Mouse (Mus musculus) fat pad, adult 2 months (tissue): ENCODE measurements around the gene Cryab.

Experiments
- DNase-seq: peaks from one replicate; pipeline ENCODE4 v3.0.0-alpha.2; 2011; ENCODE audit warnings: low read depth, low spot score; ENCODE audit errors: extremely low read depth

Cryab gene

DNA sequence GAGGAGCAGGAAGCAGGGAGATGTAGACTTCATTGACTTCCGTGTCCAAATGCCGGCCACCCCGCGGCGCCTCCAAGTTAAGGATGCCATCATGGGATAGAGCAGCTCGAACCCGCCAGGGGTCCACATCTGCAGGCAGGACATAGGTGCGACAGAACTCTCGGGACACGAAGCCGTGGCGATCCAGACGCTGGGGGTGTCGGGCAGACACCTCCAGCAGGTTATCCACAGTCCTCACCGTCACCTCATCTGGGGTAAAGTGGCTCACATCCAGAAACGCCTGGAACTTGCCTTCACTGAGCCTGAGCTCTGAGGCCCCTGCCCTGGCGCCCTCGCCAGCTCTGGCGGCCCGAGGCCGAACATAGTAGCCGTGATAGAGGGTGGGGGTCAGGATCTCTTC lies at the start of gene Cryab:
Gene Cryab (plus strand): TSS at position 3 of the 400 bp plus-strand sequence.
- DNase-seq, result no peak

DNA sequence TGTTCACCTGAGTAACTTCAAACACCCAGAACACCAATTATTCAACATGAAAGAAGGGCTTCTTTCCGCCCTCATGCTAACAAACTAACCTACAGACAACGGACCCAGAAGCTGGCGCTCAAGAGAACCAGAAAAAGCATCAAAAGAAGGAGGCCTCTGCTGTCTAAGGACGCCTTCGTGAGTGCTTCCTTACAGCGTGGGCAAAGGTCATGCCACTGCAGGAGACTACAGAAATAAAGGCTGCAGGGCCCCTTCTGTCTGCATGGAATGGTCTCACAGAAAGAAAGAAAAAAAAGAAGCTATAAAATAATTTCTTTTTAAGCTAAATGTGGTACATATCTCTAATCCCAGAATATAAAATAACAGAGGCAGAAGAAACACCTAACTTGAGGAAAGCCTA lies 46.2 kb upstream of the Cryab start:
- DNase-seq, result no peak

DNA sequence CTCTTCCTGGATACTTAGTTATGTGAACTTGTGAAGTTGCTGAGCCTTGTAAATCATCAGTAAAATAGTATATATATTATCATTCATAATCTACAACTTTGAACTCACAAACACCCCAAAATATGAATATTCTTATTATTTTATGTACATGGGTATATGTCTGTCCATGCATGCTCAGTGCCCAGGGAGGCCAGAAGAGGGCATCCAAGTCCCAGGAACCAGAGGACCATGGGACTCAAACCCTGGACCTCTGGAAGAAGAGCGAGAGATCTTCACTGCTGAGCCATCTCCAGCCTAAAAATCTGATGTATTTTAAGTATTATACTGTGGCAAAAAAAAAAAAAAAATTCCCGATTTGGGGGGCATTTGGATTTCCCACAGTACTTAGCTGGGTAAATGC lies 42.0 kb upstream of the Cryab start:
- no peak for DNase-seq

DNA sequence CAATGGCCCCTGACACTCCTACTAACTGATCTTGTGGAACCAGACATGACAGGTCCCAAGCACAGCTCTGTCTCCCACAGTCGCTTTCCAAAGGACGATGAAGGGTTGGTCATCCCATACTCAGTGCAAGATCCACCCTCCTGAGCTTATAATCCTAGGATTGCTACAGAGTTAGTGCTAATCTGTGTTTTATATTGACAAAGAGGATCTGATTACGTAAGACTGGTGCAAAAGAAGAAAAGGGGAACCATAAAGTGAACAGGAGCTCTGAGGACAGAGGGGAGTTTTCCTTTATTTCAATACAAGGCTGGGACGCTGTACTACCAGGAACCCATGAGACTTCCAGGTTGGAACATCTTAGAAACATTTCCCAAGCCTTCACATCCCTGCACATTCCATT lies 39.8 kb upstream of the Cryab start:
- no peak for DNase-seq

DNA sequence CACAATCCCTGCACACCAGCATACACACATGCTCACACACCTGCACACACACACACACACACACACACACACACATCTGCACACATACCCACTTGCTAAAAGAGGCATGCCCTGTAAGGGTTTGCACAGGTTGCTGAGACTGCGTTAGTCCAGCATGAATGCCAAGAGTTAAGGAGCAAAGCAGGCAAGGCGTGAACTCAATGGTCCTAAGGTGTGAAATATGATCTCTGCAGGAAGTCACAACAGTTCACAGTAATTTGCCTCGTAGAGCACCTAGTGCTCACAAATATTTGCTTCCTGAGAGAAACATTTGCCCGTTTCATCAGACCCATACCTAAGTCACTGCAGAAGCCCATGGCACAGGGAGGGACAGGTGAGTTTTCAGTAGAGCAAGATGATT lies 36.9 kb upstream of the Cryab start:
- no peak for DNase-seq

DNA sequence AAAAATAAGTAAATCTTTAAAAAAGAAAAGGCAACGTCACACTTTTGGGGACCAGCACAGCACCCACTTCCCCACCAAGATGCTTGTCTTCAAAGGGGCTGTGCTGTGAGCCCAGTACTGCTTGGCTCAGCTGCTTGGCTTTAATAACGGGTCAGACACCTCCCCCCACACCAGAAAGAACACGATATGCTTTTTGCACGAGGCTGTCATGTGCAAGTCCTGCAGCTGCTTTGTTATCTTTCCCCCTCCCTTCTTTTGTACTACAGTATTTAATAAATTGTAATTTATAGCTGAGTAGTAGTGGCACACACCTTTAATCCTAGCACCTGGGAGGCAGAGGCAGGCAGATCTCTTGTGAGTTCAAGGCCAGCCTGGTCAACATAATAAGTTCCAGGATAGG lies 32.2 kb upstream of the Cryab start:
- no peak for DNase-seq

DNA sequence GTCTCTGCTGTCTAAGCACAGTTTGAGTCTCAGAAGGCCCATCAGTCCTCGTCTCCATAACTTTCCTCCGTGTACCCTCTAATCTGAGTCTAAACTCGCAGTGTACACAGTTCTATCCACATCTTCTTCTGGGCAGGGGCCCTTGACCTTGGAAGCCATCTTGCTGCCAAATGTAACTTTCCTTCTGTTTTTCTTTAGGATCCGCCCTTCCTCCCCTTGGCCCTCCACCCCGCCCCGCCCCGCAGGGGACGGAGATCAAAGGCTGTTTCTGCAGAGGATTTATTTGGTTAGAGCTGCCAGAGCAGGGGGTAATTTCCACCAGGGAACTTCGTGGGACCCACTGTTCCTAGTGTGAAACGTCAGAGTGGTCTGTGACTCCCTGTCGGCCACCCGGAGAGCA lies 30.1 kb upstream of the Cryab start:
- no peak for DNase-seq

DNA sequence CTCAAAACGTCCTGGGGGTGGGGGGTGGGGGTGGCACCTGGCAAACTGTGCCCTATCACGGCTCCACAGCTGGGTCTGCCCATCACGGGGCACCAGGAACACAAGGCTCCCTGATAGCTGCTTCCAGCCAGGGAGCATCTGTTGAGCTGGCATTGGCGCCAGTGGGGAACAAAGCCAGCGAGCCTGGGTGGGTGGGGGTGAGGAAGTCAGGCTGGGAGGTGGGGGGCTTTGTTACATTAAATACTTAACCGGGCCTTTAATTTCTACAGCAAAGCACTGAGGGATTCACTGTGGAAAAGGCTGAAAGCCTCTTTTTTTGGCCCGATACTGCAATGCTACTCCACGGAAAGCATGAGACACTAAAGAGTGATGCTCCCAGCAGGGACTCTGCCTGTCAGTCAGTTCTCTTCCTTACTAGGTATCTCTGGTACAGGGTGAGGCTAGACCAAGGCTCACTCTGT lies 28.6 kb upstream of the Cryab start:
- no peak for DNase-seq

DNA sequence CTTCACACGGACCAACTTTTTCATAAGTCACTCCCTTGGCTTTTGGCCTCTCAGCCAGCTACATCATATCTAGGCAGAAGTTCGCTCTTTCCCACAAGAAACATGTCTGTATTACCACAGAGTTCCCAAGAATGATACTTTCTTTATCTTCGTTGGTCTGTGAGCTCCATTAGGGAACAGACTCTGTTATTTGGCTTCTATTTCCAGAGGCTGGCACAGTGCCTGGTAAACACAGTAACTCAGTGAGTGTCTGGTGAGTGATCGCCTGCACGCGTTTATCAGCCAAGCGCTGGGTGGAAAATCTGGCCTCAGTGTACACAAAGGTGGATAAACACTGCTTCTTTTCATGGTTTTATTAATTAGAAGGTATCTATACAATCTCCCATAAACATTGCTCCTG lies 27.7 kb upstream of the Cryab start:
- DNase-seq, result no peak

DNA sequence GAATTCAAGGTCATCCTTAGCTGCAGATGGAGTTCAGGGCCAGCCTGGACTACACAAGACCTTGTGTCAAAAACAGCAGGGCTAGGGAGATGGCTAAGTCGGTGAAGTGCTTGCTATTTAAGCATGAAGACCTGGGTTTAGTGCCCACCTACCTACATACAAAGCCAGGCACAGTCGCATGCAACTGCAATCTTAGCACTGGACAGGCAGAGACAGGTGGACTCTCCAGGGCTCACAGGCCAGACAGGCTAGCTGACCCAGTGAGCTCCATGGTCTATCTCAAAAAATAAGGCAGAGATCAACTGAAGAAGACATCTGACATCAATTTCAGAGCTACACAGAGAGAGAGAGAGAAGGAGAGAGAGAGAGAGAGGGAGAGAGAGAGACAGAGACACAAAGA lies 27.0 kb upstream of the Cryab start:
- DNase-seq, result no peak

DNA sequence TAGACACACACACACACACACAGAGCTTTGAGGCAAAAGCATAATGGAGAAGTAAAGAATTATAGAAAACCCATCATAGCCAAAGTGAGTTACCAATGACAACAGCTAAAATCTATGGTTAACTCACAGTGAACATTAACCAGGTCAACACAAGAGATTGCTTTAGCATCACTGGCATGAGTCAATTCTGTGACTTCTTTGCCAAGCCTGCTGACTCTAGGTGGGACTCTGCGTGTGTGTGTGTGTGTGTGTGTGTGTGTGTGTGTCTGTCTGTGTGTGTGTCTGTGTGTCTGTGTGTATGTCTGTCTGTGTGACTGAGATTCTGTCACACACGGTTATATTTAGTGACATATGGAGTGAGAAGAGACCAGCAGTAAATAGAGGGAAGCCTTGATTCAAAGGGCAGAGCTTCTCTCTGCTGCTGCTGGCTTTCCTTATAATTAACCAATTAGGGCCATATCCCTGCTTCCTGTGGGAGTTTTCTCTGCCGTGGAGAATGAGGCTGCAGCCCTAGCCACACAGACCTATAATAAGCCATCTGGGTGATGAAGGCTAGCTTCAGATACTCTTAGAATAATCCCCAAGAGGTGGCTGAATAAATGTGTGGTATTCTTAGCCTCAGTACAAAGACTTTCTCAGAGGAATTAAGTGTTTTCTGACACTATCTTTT lies 26.3 kb upstream of the Cryab start:
- DNase-seq, result no peak

DNA sequence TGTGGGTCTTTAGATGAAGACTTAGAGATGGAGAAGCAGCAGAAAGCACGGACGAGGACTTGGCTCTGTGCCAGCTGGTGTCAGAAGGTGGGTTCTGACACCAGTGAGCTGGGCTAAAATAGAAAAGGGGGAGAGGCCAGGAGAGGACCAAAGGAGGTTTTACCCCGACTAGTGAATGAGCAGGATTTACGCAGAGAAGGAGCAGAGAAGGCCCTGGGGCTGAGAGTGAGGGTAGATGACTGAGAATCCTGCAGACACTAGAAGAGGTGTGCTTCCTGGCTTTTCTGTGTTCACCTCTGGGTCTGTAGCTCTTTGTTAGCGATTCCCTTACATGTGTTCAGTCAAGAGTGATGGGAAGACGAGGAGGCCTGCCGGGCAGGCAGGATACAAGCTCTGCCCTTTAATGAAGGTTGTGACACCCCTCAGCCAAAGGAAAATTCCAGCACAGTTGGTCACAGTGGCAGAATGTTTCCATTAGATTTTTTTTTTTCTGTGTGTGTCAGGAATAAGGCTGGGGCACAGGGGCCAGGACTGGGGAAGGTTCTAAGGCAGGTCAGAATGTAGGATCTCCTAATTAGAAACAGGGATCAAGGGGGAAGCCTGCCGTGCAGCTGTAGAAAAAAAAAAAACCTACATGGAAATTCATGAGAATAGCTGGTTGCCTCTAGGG lies 25.1 kb upstream of the Cryab start:
- DNase-seq, result no peak

DNA sequence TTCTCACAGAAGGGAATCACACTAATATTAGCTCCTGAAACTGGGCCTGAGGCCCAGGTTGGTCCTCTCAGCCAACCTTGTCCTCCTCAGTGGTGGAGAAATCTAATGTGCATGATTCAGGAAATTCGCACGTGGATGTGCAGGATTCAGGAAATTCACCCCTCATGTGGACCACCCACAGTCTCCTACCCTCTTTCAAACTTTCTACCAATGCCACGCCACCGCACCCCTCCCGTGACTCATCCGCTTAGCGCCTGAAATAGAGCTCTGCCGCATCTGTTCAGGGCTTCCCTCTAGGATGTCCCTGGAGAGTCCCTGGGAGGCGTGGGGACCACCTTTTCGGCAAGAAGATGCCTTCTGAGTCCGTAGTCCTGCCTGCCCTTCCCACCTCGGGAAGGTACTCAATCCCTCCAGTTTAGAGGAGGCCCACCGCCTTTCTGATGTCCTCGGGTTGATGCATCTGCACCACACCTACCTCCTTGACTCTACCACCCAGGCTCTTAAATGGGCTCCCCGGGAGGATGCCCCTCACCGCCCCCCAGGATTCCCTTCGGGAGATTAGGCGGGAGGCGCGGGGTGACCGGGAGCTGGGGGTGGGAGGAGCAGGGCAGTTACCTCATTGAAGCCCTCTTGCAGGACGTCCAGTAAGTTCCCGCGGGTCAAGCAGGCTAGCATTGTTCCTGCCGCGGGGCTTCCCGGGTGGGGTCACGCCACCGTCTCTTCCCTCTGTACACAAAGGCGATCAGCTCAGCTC lies 23.8 kb upstream of the Cryab start:
- no peak for DNase-seq

DNA sequence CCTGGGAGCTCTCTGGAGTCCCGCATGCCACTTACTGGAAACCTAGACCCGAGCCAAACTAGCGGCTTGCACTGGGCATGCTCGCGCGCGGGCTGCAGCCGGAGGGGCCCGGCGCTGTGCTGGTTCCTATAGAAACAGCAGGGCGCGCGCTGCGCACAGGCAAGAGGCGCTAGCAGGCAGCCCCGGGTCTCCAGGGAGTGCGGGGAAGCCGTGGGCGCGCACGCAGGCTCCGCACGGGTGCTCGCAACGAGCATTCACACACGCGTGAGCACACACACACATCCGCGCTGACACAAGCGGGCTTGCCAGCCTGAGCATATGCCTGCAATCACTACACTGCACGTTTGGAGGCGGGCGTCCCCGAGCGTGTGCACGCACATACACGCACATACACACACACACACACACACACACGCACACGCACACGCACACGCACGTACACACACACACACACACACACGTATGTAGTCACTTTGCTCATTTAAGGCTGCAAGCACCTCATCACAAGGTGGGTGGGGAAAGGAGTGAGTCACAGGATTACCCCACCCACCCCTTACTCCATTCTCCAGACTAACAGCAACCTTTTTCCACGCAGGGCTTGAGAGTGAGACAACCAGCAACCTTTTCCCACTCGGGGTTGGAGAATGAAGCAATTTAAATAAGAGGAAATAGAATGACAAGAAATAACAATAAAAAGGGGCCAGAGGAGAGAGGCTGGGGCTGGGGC lies 23.0 kb upstream of the Cryab start:
- no peak for DNase-seq

DNA sequence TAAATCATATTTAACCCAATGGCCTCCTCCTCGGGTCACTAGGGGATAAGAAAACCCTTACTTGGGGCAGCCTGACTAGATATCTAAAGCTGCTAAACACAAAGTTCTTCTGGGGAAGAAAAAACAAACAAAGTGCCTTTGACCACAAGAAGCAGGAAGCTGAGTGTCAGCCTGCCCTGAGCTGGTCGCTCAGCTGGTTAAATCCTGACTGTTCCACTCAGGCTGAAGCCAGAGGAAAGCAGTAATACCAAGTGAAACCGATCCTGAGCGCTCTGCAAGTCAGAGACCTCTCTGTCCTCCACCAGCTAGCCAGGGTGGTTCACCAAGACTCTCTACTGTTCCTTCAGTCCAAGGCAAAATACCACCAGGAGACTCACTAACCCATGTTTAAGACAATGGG lies 21.5 kb upstream of the Cryab start:
- DNase-seq, result no peak

DNA sequence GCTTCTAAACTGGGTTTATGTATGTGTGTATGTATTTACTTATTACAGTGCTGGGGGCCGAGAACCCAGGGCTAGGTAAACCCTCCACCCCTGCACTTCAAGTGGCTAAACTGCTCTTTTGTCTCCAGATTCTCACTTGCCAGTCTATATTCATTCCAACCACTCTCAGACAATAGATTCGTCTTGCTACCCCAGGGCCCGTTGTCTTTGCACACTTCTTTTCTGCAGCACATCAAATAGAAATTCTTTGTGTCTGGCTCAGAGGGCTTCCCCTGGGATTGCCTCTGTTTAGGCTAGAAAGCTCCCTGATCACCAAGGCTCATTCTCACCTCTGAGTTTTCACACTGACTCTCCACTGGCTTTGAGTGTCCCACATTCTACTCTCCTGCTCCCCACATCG lies 18.6 kb upstream of the Cryab start:
- no peak for DNase-seq

DNA sequence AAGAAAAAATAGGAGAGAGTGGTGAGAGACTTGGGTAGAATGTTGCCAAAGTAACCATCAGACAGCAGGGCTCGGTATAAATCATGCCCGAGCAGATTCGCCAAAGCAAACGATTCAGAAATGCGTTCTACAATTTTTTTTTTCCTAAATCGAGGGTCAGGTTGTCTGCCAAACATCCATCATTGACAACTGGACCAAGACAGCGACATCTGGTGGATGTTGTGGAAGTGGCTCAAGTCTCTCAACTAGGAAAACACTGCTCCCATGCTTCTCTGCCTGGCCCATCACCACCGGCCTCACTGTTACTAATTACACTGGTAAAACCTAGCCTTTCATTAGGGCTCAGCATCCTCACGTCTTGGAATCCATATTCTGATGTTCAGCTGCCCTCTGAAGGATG lies 16.1 kb upstream of the Cryab start:
- DNase-seq, result no peak

DNA sequence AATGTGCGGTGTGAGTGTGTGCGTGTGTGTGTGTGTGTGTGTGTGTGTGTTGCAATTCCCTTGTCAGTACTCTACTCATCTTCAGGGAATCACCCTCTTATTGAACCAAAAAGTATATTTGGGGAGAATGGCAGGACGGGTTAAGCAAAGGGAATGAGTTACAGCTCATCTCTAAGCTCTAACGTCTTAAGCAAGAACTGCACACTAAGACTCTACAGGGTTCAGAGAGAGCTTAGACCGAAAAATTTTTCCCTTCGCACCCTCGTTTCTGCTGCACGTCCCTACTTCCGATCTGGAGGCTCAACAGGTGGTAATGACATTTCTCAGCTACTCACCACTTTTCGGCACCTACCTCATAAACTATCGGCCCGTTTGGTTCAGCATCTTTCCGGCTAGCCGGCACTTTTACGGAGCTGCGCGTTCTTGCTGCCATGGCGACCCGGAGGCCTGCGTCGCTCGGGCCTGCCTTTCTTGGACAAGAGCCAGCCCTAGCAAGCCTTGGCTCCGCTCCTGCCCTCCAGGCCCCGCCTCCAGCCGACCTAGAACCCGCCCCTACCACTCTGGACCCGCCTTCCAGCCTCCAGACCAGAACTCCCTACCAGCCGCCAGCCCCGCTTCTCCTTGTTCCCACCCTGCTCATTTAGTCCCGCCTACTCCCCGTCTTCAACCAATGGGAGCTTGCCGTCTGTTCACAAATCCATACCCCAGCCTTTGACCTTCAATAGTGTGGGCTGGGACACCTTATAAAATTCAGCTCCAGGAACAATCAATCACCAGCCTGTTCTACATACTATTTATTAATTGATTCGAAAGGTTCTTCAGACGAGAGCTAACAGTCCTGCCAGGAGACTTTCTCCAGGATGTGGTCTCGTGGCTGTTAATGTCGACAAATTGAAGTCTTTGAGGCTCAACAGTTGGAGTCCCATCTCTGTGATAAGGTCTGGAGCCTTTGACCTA lies 11.9 kb upstream of the Cryab start, which contains the start of gene Dixdc1:
Gene Dixdc1 (minus strand): TSS at position 604 of the 957 bp plus-strand sequence.
- peak; percentile 40 for DNase-seq

DNA sequence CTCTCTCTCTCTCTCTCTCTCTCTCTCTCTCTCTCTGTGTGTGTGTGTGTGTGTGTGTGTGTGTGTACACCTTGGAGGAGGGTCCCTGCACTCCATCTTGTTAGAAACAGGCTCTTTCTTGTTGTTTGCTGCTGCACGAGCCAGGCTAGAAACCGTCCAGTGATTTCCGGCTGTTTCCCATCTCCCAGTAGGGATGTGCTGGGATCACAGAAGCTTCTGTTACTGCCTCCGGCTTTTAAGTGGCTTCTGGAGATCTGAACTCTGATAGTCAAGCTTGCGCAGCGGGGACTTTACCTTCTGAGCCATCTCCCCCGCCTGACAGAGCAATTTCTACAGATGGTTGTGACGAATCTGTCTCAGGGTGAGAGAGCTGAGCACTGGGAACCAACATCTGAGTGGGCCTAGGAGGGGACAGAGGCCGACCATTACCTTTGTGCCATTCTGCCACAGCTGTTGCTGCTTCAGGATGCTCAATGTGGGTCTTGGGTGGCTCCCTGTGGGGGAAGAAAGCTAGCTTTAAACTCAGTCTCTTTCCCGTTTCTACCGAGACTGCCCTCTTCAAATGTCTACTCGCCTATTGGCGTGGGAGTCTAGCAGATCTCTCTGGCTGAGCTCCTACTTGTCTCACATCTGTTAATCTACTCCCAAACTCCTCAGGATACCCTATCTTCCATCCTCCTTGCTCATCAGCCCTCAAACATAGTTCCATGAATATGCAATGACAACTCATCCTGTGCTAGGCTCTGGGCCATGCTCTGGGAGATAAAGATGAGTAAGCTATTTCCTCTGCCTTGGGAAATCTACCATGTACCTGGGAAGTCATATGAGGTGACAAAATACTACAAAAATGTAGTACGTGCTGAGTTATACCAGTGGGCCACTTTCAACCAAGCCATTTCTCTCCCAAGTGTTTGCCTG lies 10.0 kb upstream of the Cryab start:
- DNase-seq, result no peak
